Mouse (Mus musculus) adrenal gland, adult 2 months (tissue): Measurements from ENCODE around the gene Wdr31. TPM values are rescaled to one million over a fixed set of nuclear protein-coding genes. Genes with fewer than 3 reads are reported as not detected.

Experiments used
- polyA plus RNA-seq: library from polyadenylated mRNA; depleted of rRNA; stranded (reverse); fragments of >200 nt; gene quantifications from 2 replicates; pipeline ENCODE4 v1.2.3, GENCODE M21; 2012; rRNA removed
- total RNA-seq, 2 experiments: library from RNA; stranded (reverse); gene quantifications; 2 replicates each; pipeline ENCODE4 v1.2.3; 2021

Gene Wdr31
- total and polyA plus RNA-seq, 3 experiments, result 0.78 to 2.0 (median 1.3) TPM

Other genes starting within 250 kb of the Wdr31 start
- 1 to 10 TPM; 5.3 to 7.3 TPM for gene Zfp37, start 239.8 kb downstream of the Wdr31 start, total RNA-seq
- 0.06 and 0.10 TPM in 2 replicates for gene Zfp37, start 239.8 kb downstream of the Wdr31 start, polyA plus RNA-seq
- 10 to 100 TPM; 21.2 to 51.9 TPM for gene Slc31a2, start 208.3 kb downstream of the Wdr31 start, total RNA-seq
- gene Slc31a2, start 208.3 kb downstream of the Wdr31 start, polyA plus RNA-seq, result 40.5 and 44.4 TPM in 2 replicates
- gene Fkbp15, start 110.3 kb downstream of the Wdr31 start, total RNA-seq, result 10 to 100 TPM; 35.2 to 36.9 TPM
- gene Fkbp15, start 110.3 kb downstream of the Wdr31 start, polyA plus RNA-seq, result 21.8 and 27.4 TPM in 2 replicates
- gene Slc31a1, start 110.2 kb downstream of the Wdr31 start, total RNA-seq, result 10 to 100 TPM; 50.1 to 50.7 TPM
- gene Slc31a1, start 110.2 kb downstream of the Wdr31 start, polyA plus RNA-seq, result 11.6 and 12.3 TPM in 2 replicates
- 10 to 100 TPM; 62.0 to 67.5 TPM for gene Cdc26, start 62.3 kb downstream of the Wdr31 start, total RNA-seq
- gene Cdc26, start 62.3 kb downstream of the Wdr31 start, polyA plus RNA-seq, result 7.9 and 12.5 TPM in 2 replicates
- 10 to 100 TPM; 21.6 to 23.6 TPM for gene Prpf4, start 62.1 kb downstream of the Wdr31 start, total RNA-seq
- gene Prpf4, start 62.1 kb downstream of the Wdr31 start, polyA plus RNA-seq, result 9.1 and 15.1 TPM in 2 replicates
- gene Rnf183, start 35.6 kb downstream of the Wdr31 start, total RNA-seq, result 1 to 10 TPM in 1 of 2 experiments, not detected in 1; 1.1 TPM
- 0.28 and 3.3 TPM in 2 replicates for gene Rnf183, start 35.6 kb downstream of the Wdr31 start, polyA plus RNA-seq
- gene Bspry, start 9.2 kb upstream of the Wdr31 start, total RNA-seq, result 10 to 100 TPM in 1 of 2 experiments, 1 to 10 TPM in 1; 3.0 to 13.9 TPM
- gene Bspry, start 9.2 kb upstream of the Wdr31 start, polyA plus RNA-seq, result 10.9 and 15.3 TPM in 2 replicates
- gene Hdhd3, start 32.6 kb upstream of the Wdr31 start, total RNA-seq, result 10 to 100 TPM in 1 of 2 experiments, 1 to 10 TPM in 1; 9.2 to 26.1 TPM
- gene Hdhd3, start 32.6 kb upstream of the Wdr31 start, polyA plus RNA-seq, result 16.8 and 20.1 TPM in 2 replicates
- gene Alad, start 49.0 kb upstream of the Wdr31 start, total RNA-seq, result 100 to 1,000 TPM; 102 to 118 TPM
- gene Alad, start 49.0 kb upstream of the Wdr31 start, polyA plus RNA-seq, result 313 and 413 TPM in 2 replicates
- 10 to 100 TPM; 48.4 to 50.5 TPM for gene Pole3, start 54.2 kb upstream of the Wdr31 start, total RNA-seq
- 11.7 and 13.8 TPM in 2 replicates for gene Pole3, start 54.2 kb upstream of the Wdr31 start, polyA plus RNA-seq
- gene 4933430I17Rik, start 54.5 kb upstream of the Wdr31 start, total RNA-seq, result under 1 TPM; 0.14 to 0.31 TPM
- gene 4933430I17Rik, start 54.5 kb upstream of the Wdr31 start, polyA plus RNA-seq, result 0.06 TPM in 1 of 2 replicates, not detected in the other
- gene Rgs3, start 89.0 kb upstream of the Wdr31 start, total RNA-seq, result 10 to 100 TPM; 28.2 to 39.5 TPM
- gene Rgs3, start 89.0 kb upstream of the Wdr31 start, polyA plus RNA-seq, result 31.5 and 35.7 TPM in 2 replicates